ENCODE assay signal across 7 mouse cellular contexts in genomic region chr6:37871137-37871851, GRCm38 (mm10). TPM values are rescaled to one million over a fixed set of nuclear protein-coding genes. Genes with fewer than 3 reads are reported as not detected.
DNase-seq lines count a peak whose midpoint lies in the region; ATAC-seq lines count a peak whose summit lies in the region.

No protein-coding gene starts in this region.

- H3K9me3 ChIP-seq in intestine, embryonic 15.5 days: peaks cover 8% of the 10 kb centered on the region; the same call in 1 of the 2 replicates
- peaks cover 43% of the 10 kb centered on the region for H3K9me3 ChIP-seq in limb, embryonic 12.5 days
- peaks cover 41% of the 10 kb centered on the region for H3K9me3 ChIP-seq in midbrain, embryonic 13.5 days

- under 1% methylated on average over 68 of the region's 70 CpGs for WGBS in intestine, embryonic 15.5 days
- WGBS in limb, embryonic 12.5 days: under 1% methylated on average over 69 of the region's 70 CpGs
- 1% methylated on average over 43 of the region's 70 CpGs for WGBS in midbrain, embryonic 13.5 days

- H3K27me3 ChIP-seq in intestine, embryonic 15.5 days (replicated peaks): no peaks in the 10 kb centered on the region
- no peaks in the 10 kb centered on the region for H3K27me3 ChIP-seq in limb, embryonic 12.5 days
- no peaks in the 10 kb centered on the region for H3K27me3 ChIP-seq in midbrain, embryonic 13.5 days

- ATAC-seq in activated CD4-positive, CD25-positive, alpha-beta regulatory T cell, adult 4 months: peak; percentile 18
- ATAC-seq in intestine, embryonic 15.5 days: peak; percentile 49
- ATAC-seq in limb, embryonic 12.5 days (ENCODE audit: insufficient number of reproducible peaks, insufficient read depth, low FRiP score, low TSS enrichment, low read depth): peak; percentile 42
- peak; percentile 77 for ATAC-seq in midbrain, embryonic 13.5 days

- peak overlapping the region; percentile 88 for H3K4me3 ChIP-seq in intestine, embryonic 15.5 days (replicated peaks)
- peak overlapping the region; percentile 91 for H3K4me3 ChIP-seq in limb, embryonic 12.5 days (replicated peaks)
- peak overlapping the region; percentile 86 for H3K4me3 ChIP-seq in midbrain, embryonic 13.5 days (replicated peaks)

- H3K4me2 ChIP-seq in intestine, embryonic 15.5 days (replicated peaks): peak overlapping the region; percentile 53
- peak overlapping the region; percentile 54 for H3K4me2 ChIP-seq in limb, embryonic 12.5 days
- peak overlapping the region; percentile 43 for H3K4me2 ChIP-seq in midbrain, embryonic 13.5 days (replicated peaks)

- H3K27ac ChIP-seq in intestine, embryonic 15.5 days: peak overlapping the region; percentile 97
- peak overlapping the region; percentile 99 for H3K27ac ChIP-seq in limb, embryonic 12.5 days
- peak overlapping the region; percentile 100 for H3K27ac ChIP-seq in midbrain, embryonic 13.5 days

- H3K36me3 ChIP-seq in intestine, embryonic 15.5 days: peaks cover 3% of the 10 kb centered on the region
- H3K36me3 ChIP-seq in limb, embryonic 12.5 days: peaks cover 36% of the 10 kb centered on the region
- peaks cover 36% of the 10 kb centered on the region for H3K36me3 ChIP-seq in midbrain, embryonic 13.5 days

- H3K4me1 ChIP-seq in intestine, embryonic 15.5 days (replicated peaks): no peaks in the 10 kb centered on the region
- H3K4me1 ChIP-seq in limb, embryonic 12.5 days (replicated peaks): 0 out of 2 replicates have a peak, but pooled peaks cover 7% of the 10 kb centered on the region
- no peaks in the 10 kb centered on the region for H3K4me1 ChIP-seq in midbrain, embryonic 13.5 days (replicated peaks)

- DNase-seq in embryo, embryonic 10.5 days (ENCODE audit: low spot score): peak; percentile 76
- DNase-seq in gastrocnemius, postnatal 25 days: peak; percentile 57
- DNase-seq in spleen, adult 12 weeks (ENCODE audit: low spot score): peak; percentile 42

- H3K9ac ChIP-seq in intestine, embryonic 15.5 days: peak overlapping the region; percentile 89
- peak overlapping the region; percentile 98 for H3K9ac ChIP-seq in limb, embryonic 12.5 days (replicated peaks)
- peak overlapping the region; percentile 96 for H3K9ac ChIP-seq in midbrain, embryonic 13.5 days (replicated peaks)

RNA-seq across cellular contexts. Expression of gene Trim24, which starts 0.7 kb away (rescaled TPM):
- 10 to 100 TPM; 11.4 to 14.1 TPM for polyA plus RNA-seq in activated CD4-positive, CD25-positive, alpha-beta regulatory T cell, adult 4 months (2017; shearing (Covaris generic))
- total RNA-seq in gastrocnemius, postnatal 25 days (2021): 10 to 100 TPM; 25.4 to 26.8 TPM
- 9.0 and 9.3 TPM in 2 replicates for polyA plus RNA-seq in intestine, embryonic 15.5 days (2015; fragmentation: Nextera tagmentation; extraction: Ambion mirVana)
- 25.9 and 26.6 TPM in 2 replicates for polyA plus RNA-seq in limb, embryonic 12.5 days (2016; fragmentation: Nextera tagmentation; extraction: Ambion mirVana)
- polyA plus RNA-seq in midbrain, embryonic 13.5 days (2015; fragmentation: Nextera tagmentation; extraction: Ambion mirVana): 28.5 and 30.8 TPM in 2 replicates

Comparison
In these comparisons a context has a peak if more than half of its experiments do, and no peak if none do; other contexts are left out.
1. Peak in every context shown above with its lines: DNase-seq, ATAC-seq, H3K4me3 ChIP-seq and H3K27ac ChIP-seq.
2. ATAC-seq: peak in every context shown above with its lines; median percentile 77 in midbrain, embryonic 13.5 days; 49 in intestine, embryonic 15.5 days; 42 in limb, embryonic 12.5 days; 18 in activated CD4-positive, CD25-positive, alpha-beta regulatory T cell, adult 4 months.